Mouse (Mus musculus) brain, embryonic 18.5 days (tissue): ENCODE measurements around the gene Gm26938.

ENCODE experiments used
- DNase-seq: peaks from one replicate; pipeline ENCODE4 v3.0.0-alpha.2; 2012; ENCODE audit warnings: low read depth, low spot score

Gm26938 gene

GRCm38 (mm10) chr5:139815964-139816363 is 10.2 kb downstream of the Gm26938 start:
- no peak for DNase-seq

- DNase-seq: no peak
Measured at GRCm38 (mm10) chr5:139813963-139814381, 12.2 kb downstream of the Gm26938 start.

GRCm38 (mm10) chr5:139813126-139813490 is 13.1 kb downstream of the Gm26938 start:
- no peak for DNase-seq

- DNase-seq: no peak
Measured at GRCm38 (mm10) chr5:139812398-139813125, 13.6 kb downstream of the Gm26938 start.

- no peak for DNase-seq
Measured at GRCm38 (mm10) chr5:139811677-139812397, 14.4 kb downstream of the Gm26938 start.

- no peak for DNase-seq
Measured at GRCm38 (mm10) chr5:139809397-139809796, 16.8 kb downstream of the Gm26938 start.

- no peak for DNase-seq
Measured at GRCm38 (mm10) chr5:139805924-139806323, 20.3 kb downstream of the Gm26938 start.

- no peak for DNase-seq
Measured at GRCm38 (mm10) chr5:139804573-139805111, 21.6 kb downstream of the Gm26938 start.

GRCm38 (mm10) chr5:139804107-139804551 is 22.1 kb downstream of the Gm26938 start:
- DNase-seq: no peak

- DNase-seq: no peak
Measured at GRCm38 (mm10) chr5:139803601-139804102, 22.6 kb downstream of the Gm26938 start.

GRCm38 (mm10) chr5:139803165-139803564 is 23.0 kb downstream of the Gm26938 start:
- no peak for DNase-seq

- no peak for DNase-seq
Measured at GRCm38 (mm10) chr5:139801880-139802279, 24.3 kb downstream of the Gm26938 start.

- no peak for DNase-seq
Measured at GRCm38 (mm10) chr5:139801231-139801630, 25.0 kb downstream of the Gm26938 start.

GRCm38 (mm10) chr5:139799801-139800590 is 26.2 kb downstream of the Gm26938 start:
- no peak for DNase-seq

- DNase-seq: no peak
Measured at GRCm38 (mm10) chr5:139799041-139799440, 27.2 kb downstream of the Gm26938 start.

- DNase-seq: no peak
Measured at GRCm38 (mm10) chr5:139798168-139798900, 27.9 kb downstream of the Gm26938 start.

GRCm38 (mm10) chr5:139797473-139798167 is 28.6 kb downstream of the Gm26938 start:
- DNase-seq: peak; percentile 88

- DNase-seq: no peak
Measured at GRCm38 (mm10) chr5:139796900-139797299, 29.3 kb downstream of the Gm26938 start.

GRCm38 (mm10) chr5:139796001-139796620 is 30.1 kb downstream of the Gm26938 start:
- DNase-seq: no peak

GRCm38 (mm10) chr5:139794938-139795337 is 31.3 kb downstream of the Gm26938 start:
- DNase-seq: no peak
